31 mouse cellular contexts compared by ENCODE assay signal in genomic region chr7:30763456-30763855, GRCm38 (mm10). TPM values are rescaled to one million over a fixed set of nuclear protein-coding genes. Genes with fewer than 3 reads are reported as not detected.
DNase-seq lines count a peak whose midpoint lies in the region; ATAC-seq and TF ChIP-seq lines count a peak whose summit lies in the region.
"Had no signal": no experiment of that assay in that cellular context is flagged by ENCODE, and none has a peak within 500 bp of the region (broad histone marks: within the 10 kb centered on the region; RNA-seq: fewer than 3 reads in every experiment).

Gene Dmkn, plus strand, starts transcription at chr7:30763756.

- no peak within 1 kb of the TSS for H3K4me3 ChIP-seq in intestine, postnatal 0 days (ENCODE audit: low read depth, low read length)
- no peak within 1 kb of the TSS for H3K4me3 ChIP-seq in intestine, embryonic 15.5 days (replicated peaks)
- H3K4me3 ChIP-seq in thymus, adult 2 months (ENCODE audit: control insufficient read depth, insufficient read depth, low read length) = no peak within 1 kb of the TSS
- H3K4me3 ChIP-seq in stomach, embryonic 15.5 days (replicated peaks) = no peak within 1 kb of the TSS
- H3K4me3 ChIP-seq in midbrain, embryonic 11.5 days (ENCODE audit: low read depth, low read length) = no peak within 1 kb of the TSS
- H3K4me3 ChIP-seq: embryonic facial prominence, embryonic 12.5 days; forebrain, embryonic 12.5 days; hindbrain, embryonic 15.5 days; liver, embryonic 15.5 days; midbrain, embryonic 13.5 days; neural tube, embryonic 13.5 days had no signal

- no peaks in the 10 kb centered on the region for H3K9me3 ChIP-seq in intestine, postnatal 0 days (ENCODE audit: control insufficient read depth)
- no peaks in the 10 kb centered on the region for H3K9me3 ChIP-seq in intestine, embryonic 15.5 days
- H3K9me3 ChIP-seq in stomach, embryonic 15.5 days = no peaks in the 10 kb centered on the region
- H3K9me3 ChIP-seq in midbrain, embryonic 11.5 days (ENCODE audit: control insufficient read depth, low read length) = no peaks in the 10 kb centered on the region
- H3K9me3 ChIP-seq: embryonic facial prominence, embryonic 12.5 days; forebrain, embryonic 12.5 days; hindbrain, embryonic 10.5 days; hindbrain, embryonic 15.5 days; liver, embryonic 15.5 days; megakaryocyte, embryonic 14.5 days; midbrain, embryonic 13.5 days; neural tube, embryonic 13.5 days had no signal

- no peak for DNase-seq in thymus, adult 2 months
- DNase-seq in thymus, postnatal 14 days = no peak
- no peak for DNase-seq in gonadal fat pad, adult 2 months (ENCODE audit: low read depth)
- no peak for DNase-seq in midbrain, embryonic 11.5 days (ENCODE audit: low spot score, missing footprints)
- DNase-seq in gastrocnemius, postnatal 14 days = no peak
- DNase-seq: adrenal gland, postnatal 10 days; cerebellum, adult 9-10 months; cerebellum, postnatal 36 days; heart, postnatal 14 days; kidney, adult 2 months; kidney, postnatal 4 days; layer of hippocampus, postnatal 36 days; left cerebral cortex, postnatal 4 days; lung, postnatal 10 days; retina, postnatal 1 day; right cerebral cortex, postnatal 25 days had no signal

- H3K4me1 ChIP-seq in intestine, postnatal 0 days (replicated peaks; ENCODE audit: control insufficient read depth, insufficient read depth, low read length) = 0 out of 2 replicates have a peak, but pooled peaks cover 3% of the 10 kb centered on the region
- 0 out of 2 replicates have a peak, but pooled peaks cover 6% of the 10 kb centered on the region for H3K4me1 ChIP-seq in intestine, embryonic 15.5 days (replicated peaks)
- no peaks in the 10 kb centered on the region for H3K4me1 ChIP-seq in thymus, adult 2 months (replicated peaks; ENCODE audit: control insufficient read depth, insufficient read depth, low read length)
- H3K4me1 ChIP-seq in stomach, embryonic 15.5 days = peaks cover 8% of the 10 kb centered on the region; the same call in 1 of the 2 replicates
- H3K4me1 ChIP-seq in midbrain, embryonic 11.5 days (ENCODE audit: control insufficient read depth, insufficient read depth, low read length) = no peaks in the 10 kb centered on the region
- H3K4me1 ChIP-seq: embryonic facial prominence, embryonic 12.5 days; forebrain, embryonic 12.5 days; hindbrain, embryonic 15.5 days; midbrain, embryonic 13.5 days; neural tube, embryonic 13.5 days had no signal

- no peak within 1 kb of the TSS for H3K27ac ChIP-seq in intestine, postnatal 0 days (ENCODE audit: low read depth, low read length)
- no peak within 1 kb of the TSS for H3K27ac ChIP-seq in intestine, embryonic 15.5 days
- no peak within 1 kb of the TSS for H3K27ac ChIP-seq in thymus, adult 2 months (ENCODE audit: control insufficient read depth, insufficient read depth, low read length)
- no peak within 1 kb of the TSS for H3K27ac ChIP-seq in stomach, embryonic 15.5 days
- no peak within 1 kb of the TSS for H3K27ac ChIP-seq in midbrain, embryonic 11.5 days (ENCODE audit: low read depth, low read length)
- H3K27ac ChIP-seq: embryonic facial prominence, embryonic 12.5 days; forebrain, embryonic 12.5 days; hindbrain, embryonic 10.5 days; hindbrain, embryonic 15.5 days; liver, embryonic 15.5 days; midbrain, embryonic 13.5 days; neural tube, embryonic 13.5 days had no signal

- 44% methylated on average over 5 of the region's 5 CpGs for WGBS in intestine, postnatal 0 days
- WGBS in intestine, embryonic 15.5 days = 52% methylated on average over 5 of the region's 5 CpGs
- 87% methylated on average over 5 of the region's 5 CpGs for WGBS in thymus, adult 2 months
- 52% methylated on average over 5 of the region's 5 CpGs for WGBS in stomach, embryonic 15.5 days
- WGBS in midbrain, embryonic 11.5 days = 36% methylated on average over 5 of the region's 5 CpGs

- H3K27me3 ChIP-seq in intestine, postnatal 0 days (replicated peaks; ENCODE audit: control insufficient read depth, insufficient read depth, low read length) = peaks cover 6% of the 10 kb centered on the region; the same call in 1 of the 2 replicates
- H3K27me3 ChIP-seq in intestine, embryonic 15.5 days (replicated peaks) = peaks cover 2% of the 10 kb centered on the region; the same call in 1 of the 2 replicates
- no peaks in the 10 kb centered on the region for H3K27me3 ChIP-seq in thymus, adult 2 months (ENCODE audit: control insufficient read depth, insufficient read depth, low read length)
- 0 out of 2 replicates have a peak, but pooled peaks cover 2% of the 10 kb centered on the region for H3K27me3 ChIP-seq in stomach, embryonic 15.5 days (replicated peaks)
- no peaks in the 10 kb centered on the region for H3K27me3 ChIP-seq in midbrain, embryonic 11.5 days (ENCODE audit: control insufficient read depth, insufficient read depth, low read length)
- H3K27me3 ChIP-seq: embryonic facial prominence, embryonic 12.5 days; hindbrain, embryonic 15.5 days; liver, embryonic 15.5 days had no signal

- intact Hi-C loops in gastrocnemius, postnatal 14 days (cut with DNase I; ENCODE audit: low total_unique reads) = no loop called here

- no peak within 1 kb of the TSS for H3K4me2 ChIP-seq in intestine, postnatal 0 days (replicated peaks; ENCODE audit: low read depth)
- no peak within 1 kb of the TSS for H3K4me2 ChIP-seq in intestine, embryonic 15.5 days (replicated peaks)
- no peak within 1 kb of the TSS for H3K4me2 ChIP-seq in stomach, embryonic 15.5 days
- H3K4me2 ChIP-seq in midbrain, embryonic 11.5 days = no peak within 1 kb of the TSS
- H3K4me2 ChIP-seq: embryonic facial prominence, embryonic 12.5 days; liver, embryonic 15.5 days had no signal

- no peaks in the 10 kb centered on the region for H3K36me3 ChIP-seq in intestine, postnatal 0 days (ENCODE audit: control insufficient read depth, insufficient read depth)
- H3K36me3 ChIP-seq in intestine, embryonic 15.5 days = no peaks in the 10 kb centered on the region
- H3K36me3 ChIP-seq in thymus, adult 2 months (ENCODE audit: control insufficient read depth, insufficient read depth, low read length) = no peaks in the 10 kb centered on the region
- no peaks in the 10 kb centered on the region for H3K36me3 ChIP-seq in stomach, embryonic 15.5 days
- H3K36me3 ChIP-seq in midbrain, embryonic 11.5 days (ENCODE audit: control insufficient read depth, insufficient read depth, low read length) = no peaks in the 10 kb centered on the region
- H3K36me3 ChIP-seq: embryonic facial prominence, embryonic 12.5 days; forebrain, embryonic 12.5 days; hindbrain, embryonic 10.5 days; hindbrain, embryonic 15.5 days; liver, embryonic 15.5 days; midbrain, embryonic 13.5 days; neural tube, embryonic 13.5 days had no signal

- no peak for TF ChIP-seq POLR2A in thymus, adult 2 months (IDR thresholded peaks at IDR 0.05; ENCODE audit: control insufficient read depth, extremely low read depth, insufficient read depth, low read length, poor library complexity)

- TF ChIP-seq CTCF in intestine, postnatal 0 days (IDR thresholded peaks at IDR 0.05; ENCODE audit: low read depth) = no peak
- no peak for TF ChIP-seq CTCF in thymus, adult 2 months (IDR thresholded peaks at IDR 0.05; ENCODE audit: borderline replicate concordance, control insufficient read depth, extremely low read depth, insufficient read depth, low read length, poor library complexity)

- no peak within 1 kb of the TSS for H3K9ac ChIP-seq in intestine, postnatal 0 days (ENCODE audit: low read depth, low read length)
- no peak within 1 kb of the TSS for H3K9ac ChIP-seq in intestine, embryonic 15.5 days
- no peak within 1 kb of the TSS for H3K9ac ChIP-seq in stomach, embryonic 15.5 days
- H3K9ac ChIP-seq in midbrain, embryonic 11.5 days (ENCODE audit: low read length) = no peak within 1 kb of the TSS
- H3K9ac ChIP-seq: embryonic facial prominence, embryonic 12.5 days; forebrain, embryonic 12.5 days; hindbrain, embryonic 15.5 days; liver, embryonic 15.5 days; midbrain, embryonic 13.5 days; neural tube, embryonic 13.5 days had no signal

- no peak for ATAC-seq in intestine, postnatal 0 days
- ATAC-seq in intestine, embryonic 15.5 days = no peak
- no peak for ATAC-seq in stomach, embryonic 15.5 days (ENCODE audit: insufficient read depth, low FRiP score, low read depth)
- ATAC-seq in midbrain, embryonic 11.5 days (ENCODE audit: low FRiP score) = no peak
- ATAC-seq: inflammation-experienced regulatory T-cells, adult 6 months; midbrain, embryonic 13.5 days; Patski had no signal

RNA-seq across cellular contexts. Expression of gene Dmkn, which starts in this region (rescaled TPM):
- 27.8 and 28.2 TPM in 2 replicates for polyA plus RNA-seq in intestine, postnatal 0 days (2015; fragmentation: Nextera tagmentation; extraction: Ambion mirVana)
- polyA plus RNA-seq in intestine, embryonic 15.5 days (2015; fragmentation: Nextera tagmentation; extraction: Ambion mirVana) = 4.6 and 5.3 TPM in 2 replicates
- 26.3 and 35.6 TPM in 2 replicates for polyA plus RNA-seq in thymus, adult 2 months (2012; rRNA removed)
- polyA plus RNA-seq in gonadal fat pad, adult 2 months (2012; rRNA removed) = 11.1 and 17.7 TPM in 2 replicates
- polyA plus RNA-seq in stomach, embryonic 15.5 days (2015; fragmentation: Nextera tagmentation; extraction: Ambion mirVana) = 70.8 and 142 TPM in 2 replicates
- not detected in 2 replicates for polyA plus RNA-seq in midbrain, embryonic 11.5 days (2014; fragmentation: Nextera tagmentation; extraction: Ambion mirVana)
- under 1 TPM in 1 of 2 experiments, not detected in 1; 0.57 TPM for total RNA-seq in gastrocnemius, postnatal 14 days (2021)
- total RNA-seq: liver, adult 2 months; MEL had no signal
- polyA plus RNA-seq: embryonic facial prominence, embryonic 12.5 days; forebrain, embryonic 12.5 days; inflammation-experienced regulatory T-cells, adult 6 months; liver, adult 2 months had no signal
